Mouse (Mus musculus) cerebellum, postnatal 25 days (tissue): ENCODE measurements around the gene Mtss1l.

ENCODE experiments used
- DNase-seq, 2 experiments: peaks; one replicate each; pipeline ENCODE4 v3.0.0; 2021; ENCODE audit warnings: mixed read lengths in 2 of 2

The Mtss1l gene

DNA sequence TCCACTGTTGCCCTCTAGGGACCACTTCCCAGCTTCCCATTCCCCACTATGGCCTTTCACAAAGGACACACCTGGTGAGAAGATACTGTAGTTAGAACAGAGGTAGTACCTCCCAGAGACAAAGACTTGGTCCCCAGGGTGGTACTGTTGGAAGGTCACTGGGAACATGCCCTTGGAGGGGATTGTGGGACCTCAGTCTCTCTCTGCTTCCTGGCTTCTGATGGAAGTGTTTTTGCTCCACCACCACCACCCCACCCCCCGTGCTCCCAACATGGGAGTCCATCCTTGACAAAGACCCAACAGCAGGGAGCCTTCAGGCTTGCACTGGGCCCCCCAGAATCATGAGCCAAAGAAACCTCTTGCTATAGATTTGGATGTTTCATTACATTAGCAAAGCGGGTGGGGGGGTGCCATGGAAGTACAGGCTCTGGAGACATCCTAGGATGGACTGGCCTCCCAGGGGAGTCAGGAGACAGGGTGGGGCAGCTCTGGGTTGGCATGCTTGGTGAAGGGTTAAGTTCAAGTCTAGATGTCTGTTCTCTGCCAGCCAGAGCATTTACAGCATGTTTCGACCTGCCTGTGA, 14.9 kb upstream of the Mtss1l start:
- DNase-seq, result peak in 1 of 2 experiments; percentile 40

DNA sequence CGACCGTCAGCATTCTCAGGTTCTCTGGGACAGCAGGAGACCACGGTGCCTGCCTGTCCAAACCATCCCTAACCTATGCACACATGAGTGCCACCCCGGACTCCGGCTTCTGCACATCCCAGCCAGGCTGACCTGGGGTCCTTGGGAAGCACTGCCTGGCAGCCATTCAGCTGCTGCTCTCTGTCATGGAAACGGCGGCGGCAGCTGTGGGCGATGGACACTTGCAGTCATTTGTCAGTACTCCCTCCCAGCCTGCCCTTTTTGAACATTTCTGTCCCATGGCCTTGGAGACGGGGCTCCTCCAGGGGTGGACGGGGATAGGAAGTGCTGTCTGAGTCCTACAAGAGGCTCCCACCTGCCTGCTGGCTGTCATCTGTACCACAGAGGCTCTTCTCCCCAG, 12.8 kb upstream of the Mtss1l start:
- DNase-seq, result peak; percentile 29 to 34

DNA sequence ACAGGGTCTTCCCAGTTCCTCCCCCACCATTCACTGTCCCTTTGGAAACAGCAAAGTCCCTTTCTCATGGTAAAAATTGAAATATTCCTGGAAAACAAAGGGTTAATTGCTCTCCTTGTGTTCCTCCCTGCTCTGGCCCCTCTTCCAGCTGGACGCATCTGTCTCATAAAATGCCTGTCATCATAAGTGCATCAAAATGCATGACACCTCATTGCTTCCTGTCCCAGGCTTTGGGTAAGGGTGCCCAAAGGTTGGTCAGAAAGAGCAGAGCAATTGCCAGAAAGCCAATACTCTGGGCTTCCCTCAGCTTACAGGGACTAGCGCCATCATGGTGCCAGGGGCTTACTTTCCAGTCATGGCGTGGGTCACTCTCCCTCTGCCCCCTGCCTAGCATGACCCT, 10.7 kb upstream of the Mtss1l start:
- no peak for DNase-seq

- DNase-seq, result peak in 1 of 2 experiments; percentile 37
Observed at GRCm38 (mm10) chr8:110711271-110711934, 9.9 kb upstream of the Mtss1l start.

- DNase-seq, result peak; percentile 55 to 56
Observed at GRCm38 (mm10) chr8:110713073-110713472, 8.2 kb upstream of the Mtss1l start.

DNA sequence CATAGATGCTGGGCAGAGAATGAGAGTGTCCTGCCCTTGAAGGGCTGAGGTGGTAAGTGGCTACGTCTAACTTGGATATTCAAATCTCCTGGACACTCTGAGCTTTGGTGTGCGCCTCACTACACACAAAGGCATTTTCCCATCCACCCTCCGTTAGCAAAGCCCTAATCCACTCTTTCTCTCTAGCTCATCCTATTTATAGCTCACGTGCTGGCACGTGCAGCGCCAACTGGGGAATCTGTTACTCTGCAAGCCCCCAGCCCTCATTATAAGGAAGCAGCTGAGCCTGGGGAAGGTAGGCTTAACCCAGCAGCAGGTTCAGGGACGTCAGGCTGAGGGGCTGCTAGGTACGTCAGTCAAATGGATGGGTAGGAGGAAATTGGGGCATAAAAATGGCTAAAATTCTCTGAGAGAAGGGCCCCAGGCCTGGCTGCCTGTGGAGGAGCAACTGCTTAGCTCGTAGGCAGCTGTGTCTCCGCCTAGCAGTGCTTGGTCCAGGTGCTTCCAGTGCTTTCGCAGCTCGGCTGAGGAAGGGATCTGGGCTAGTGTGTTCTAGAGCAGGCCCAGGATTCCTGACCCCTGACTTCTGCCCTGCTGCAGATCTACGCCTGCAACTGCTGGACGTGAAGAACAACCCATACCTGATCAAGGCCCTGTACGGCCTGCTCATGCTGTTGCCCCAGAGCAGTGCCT, 6.3 kb upstream of the Mtss1l start:
- no peak for DNase-seq

DNA sequence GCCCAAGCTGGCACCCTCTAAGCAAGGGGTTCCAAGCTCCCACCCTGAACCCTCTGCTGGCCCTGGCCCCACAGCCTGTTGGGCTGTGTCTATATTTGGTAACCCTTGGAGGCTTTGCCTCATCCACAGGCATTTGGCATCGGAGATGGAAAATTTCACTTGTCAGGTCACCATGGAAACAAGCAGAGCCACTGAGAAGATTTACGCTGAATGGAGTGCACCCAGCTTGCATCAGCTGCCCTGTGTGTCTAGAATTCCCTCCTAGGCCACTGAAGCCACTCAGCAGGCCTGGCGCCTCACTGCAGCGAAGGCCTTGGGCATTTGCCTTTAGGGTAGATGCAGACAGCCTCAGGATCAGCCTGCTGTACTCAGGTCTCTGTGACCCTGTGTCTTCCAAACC, 5.2 kb upstream of the Mtss1l start:
- peak; percentile 79 for DNase-seq

DNA sequence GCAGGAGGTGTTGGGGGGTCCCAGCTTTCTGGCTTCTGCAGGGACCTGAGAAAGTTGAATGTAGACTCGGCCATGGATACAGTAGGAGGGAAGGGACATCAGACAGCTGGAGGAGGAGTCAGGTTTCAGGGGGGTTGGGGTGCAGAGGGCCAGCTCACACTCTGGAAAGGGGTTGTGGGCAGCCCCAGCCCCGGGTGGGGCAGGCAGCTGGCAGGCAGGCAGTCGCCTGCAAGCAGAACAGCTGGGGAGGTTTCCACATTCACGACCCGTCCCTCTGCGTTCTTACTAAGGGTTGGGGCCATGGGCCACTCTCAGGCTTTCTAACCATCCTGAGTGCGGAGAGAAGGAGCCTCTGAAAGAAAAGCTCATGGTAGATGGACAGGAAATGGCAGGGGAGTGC, 4.1 kb upstream of the Mtss1l start:
- no peak for DNase-seq

DNA sequence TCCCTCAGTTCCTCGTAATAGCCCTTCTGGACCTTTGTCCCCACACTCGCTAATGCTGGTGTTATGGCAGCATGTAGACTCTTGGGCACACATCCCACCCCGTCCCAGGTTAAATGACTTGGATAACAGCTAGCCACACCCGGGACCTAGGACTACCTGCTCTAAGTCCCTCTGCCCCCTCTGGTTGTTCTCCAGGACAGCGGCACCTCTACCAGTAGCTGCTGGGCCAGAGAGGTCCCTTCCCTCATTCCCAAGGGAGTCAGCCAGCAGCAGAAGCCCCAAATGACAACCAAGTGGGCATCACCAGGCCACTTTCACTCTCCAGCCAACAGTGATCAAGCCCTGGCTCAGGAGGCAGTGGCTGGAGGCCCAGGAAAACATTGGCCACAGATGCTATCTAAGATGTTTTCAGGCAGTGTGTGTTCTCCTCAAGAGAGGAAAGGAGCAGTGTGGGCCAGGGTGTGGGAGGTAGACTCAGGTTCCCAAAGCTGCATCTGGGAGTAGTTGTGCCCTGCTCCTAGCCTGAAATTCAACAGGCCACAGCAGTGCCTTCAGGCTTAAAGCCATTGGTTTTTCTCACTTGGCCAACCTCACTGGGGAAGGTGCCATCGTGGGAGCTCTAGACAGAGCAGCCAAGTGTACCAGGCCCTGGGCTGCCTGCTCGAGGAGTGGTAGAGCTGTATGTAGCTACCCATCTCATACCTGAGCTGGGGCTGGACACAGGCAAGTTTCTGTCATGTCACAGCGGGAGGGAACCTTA, 2.9 kb upstream of the Mtss1l start:
- peak in 1 of 2 experiments; percentile 55 for DNase-seq

GRCm38 (mm10) chr8:110718969-110719670, 2.2 kb upstream of the Mtss1l start:
- peak in 1 of 2 experiments; percentile 50 for DNase-seq

DNA sequence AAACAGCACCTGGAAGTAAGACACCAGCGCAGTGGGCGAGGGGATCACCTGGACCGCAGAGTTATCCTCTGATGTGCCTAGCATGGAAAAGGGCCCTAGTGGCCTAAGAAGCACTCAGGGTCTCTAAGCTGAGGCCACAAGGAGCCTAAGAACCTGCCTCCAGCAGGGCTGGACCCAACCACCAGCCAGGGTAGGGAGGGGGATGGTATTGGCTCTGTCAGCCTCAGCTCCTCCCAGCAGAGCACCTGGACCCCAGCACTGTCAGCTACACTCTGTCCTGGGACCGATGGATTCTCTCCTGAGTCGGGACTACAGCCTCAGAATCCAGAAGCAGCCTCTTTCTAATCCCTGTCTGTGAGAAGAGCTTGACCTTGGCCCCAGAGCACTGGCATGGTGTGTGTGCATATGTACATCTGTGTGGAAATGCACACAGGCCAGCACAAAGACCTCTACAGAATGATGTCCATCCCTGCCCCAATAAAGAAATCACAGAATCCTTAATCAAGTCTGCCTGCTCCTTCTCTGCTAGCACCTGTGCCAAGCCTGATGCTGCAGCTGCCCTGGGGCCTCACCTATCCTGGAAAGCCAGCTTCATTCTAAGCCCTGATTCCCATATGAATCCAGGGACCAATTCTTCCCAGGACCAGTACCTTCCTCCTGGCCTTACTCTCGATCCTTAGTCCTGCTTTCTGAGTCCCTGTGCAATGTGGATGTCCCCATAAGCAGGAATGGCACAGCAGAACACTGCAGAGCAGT, 1.2 kb upstream of the Mtss1l start:
- DNase-seq, result peak in 1 of 2 experiments; percentile 56

- peak; percentile 74 to 76 for DNase-seq
Observed at GRCm38 (mm10) chr8:110721606-110722413, 534 bp downstream of the Mtss1l start.

- no peak for DNase-seq
Observed at GRCm38 (mm10) chr8:110722414-110723011, 1.2 kb downstream of the Mtss1l start.

DNA sequence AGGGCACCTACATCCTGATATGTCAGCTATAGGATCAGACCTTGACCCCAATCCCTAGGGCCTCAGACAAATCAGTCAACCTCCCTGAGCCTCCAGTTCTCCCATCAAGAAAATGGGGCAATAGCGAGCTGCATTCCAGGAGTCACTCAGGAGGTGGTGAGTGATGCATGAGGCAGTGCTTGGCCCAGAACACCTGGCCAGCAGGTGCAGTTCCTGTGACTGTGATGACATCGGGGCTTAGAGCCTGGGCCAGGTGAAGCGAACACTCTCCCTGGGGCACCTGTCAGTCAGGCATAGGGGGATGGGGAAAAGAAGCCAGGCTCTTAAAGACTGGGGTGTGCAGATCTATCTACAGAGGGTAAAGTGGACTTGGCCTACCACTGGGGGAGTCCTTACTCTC, 3.2 kb downstream of the Mtss1l start:
- no peak for DNase-seq

GRCm38 (mm10) chr8:110725084-110725838, 4.0 kb downstream of the Mtss1l start:
- peak in 1 of 2 experiments; percentile 43 for DNase-seq

DNA sequence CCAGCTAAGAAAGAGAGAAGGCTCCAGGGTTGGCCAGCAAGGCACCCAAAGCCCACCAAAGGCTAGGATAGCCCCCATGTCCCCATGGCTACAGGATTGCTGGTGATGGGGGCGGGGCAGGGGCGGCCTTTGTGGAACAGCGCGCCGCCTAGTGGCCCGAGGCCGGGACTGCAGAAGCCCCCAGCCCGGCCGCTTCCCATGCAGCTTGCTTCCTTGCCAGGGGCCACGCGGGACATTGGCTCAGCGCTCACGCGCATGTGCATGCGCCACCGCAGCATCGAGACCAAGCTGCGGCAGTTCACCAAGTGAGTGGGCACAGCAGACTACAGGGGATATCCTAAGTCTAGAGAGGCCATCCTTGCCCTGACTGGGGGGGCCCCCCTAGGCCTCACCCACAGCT, 5.6 kb downstream of the Mtss1l start:
- peak; percentile 76 to 85 for DNase-seq

DNA sequence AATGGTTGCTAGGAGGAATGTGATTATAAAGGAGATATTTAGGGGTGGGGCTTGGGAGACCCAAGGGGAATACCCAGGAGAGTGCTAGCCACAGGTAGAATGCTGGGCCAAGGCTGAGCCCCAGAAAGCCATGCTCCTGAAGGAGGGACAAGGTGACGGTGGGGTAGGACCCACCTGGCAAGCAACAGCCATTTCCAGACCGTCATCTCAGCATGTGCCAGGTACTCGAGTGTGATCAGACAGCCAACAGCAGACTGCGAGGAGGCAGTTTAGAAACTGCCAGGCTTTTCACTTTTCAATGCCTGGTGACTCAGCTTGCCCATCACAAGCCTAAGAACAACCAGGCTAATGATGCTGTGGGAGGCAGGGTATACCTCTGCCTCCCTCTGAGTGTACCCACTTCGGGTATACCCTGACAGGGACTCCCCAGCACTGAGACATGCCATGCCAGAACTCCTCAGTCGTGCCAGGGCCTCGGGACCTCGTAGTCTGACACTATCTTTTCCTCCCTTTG, 10.1 kb downstream of the Mtss1l start:
- peak in 1 of 2 experiments; percentile 38 for DNase-seq

GRCm38 (mm10) chr8:110733036-110733435, 11.8 kb downstream of the Mtss1l start:
- peak; percentile 59 to 75 for DNase-seq

DNA sequence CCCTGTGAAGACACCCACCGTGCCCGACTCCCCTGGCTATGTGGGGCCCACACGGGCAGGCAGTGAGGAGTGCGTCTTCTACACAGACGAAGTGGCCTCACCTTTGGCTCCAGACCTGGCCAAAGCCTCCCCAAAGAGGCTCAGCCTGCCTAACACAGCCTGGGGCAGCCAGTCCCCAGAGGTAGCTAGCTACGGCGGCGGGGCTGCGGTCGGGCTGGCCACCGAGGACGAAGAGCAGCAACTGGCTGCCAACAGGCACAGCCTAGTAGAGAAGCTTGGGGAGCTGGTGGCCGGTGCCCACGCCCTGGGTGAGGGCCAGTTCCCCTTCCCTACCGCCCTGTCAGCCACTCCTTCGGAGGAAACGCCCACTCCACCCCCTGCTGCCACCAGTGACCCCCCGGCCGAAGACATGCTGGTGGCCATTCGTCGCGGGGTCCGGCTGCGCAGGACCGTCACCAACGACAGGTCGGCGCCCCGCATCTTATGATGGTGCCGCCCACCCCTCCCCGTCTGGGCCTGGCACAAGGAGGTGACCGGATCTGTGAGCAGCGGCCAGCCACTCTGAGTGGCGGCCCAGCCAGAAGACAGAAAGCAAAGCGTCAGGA, 17.4 kb downstream of the Mtss1l start:
- peak; percentile 33 to 44 for DNase-seq
